Mouse (Mus musculus): Measurements from ENCODE around the gene Itpkb.

- TF ChIP-seq MAFK (IDR thresholded peaks at IDR 0.05; ENCODE audit: insufficient read depth, low read depth, low read length) (no peak), ZC3H11A (IDR thresholded peaks at IDR 0.05; ENCODE audit: borderline replicate concordance, low read depth, low read length) (no peak)
Measured at GRCm38 (mm10) chr1:180402481-180403081, 72.3 kb downstream of the Itpkb start.
